Mouse (Mus musculus) megakaryocyte, adult 5-6 weeks (primary cell): Measurements from ENCODE around the gene Osbp. TPM values are rescaled to one million over a fixed set of nuclear protein-coding genes. Genes with fewer than 3 reads are reported as not detected.
A peak's percentile ranks its signal among the peaks of the same experiment; 100 is the strongest.

Experiments
- ATAC-seq: 2 replicates; pipeline ENCODE4 v1.8.0; 2016; ENCODE audit warnings: mild to moderate bottlenecking, inconsistent platforms; ENCODE audit not compliant: poor library complexity, severe bottlenecking
- total RNA-seq, 2 experiments: library from RNA; stranded (forward) in 1 of 2; stranded (reverse) in 1 of 2; fragments of 153-499, 151-499 nt in 1 of 2; fragments of 221-1000, 200-1000 nt in 1 of 2; gene quantifications; 2 replicates each; pipeline versions ENCODE4 v1.2.3 to v1.2.4; 2015 to 2017

Gene Osbp
- total RNA-seq, 2 experiments from 2014 or later = 35.0 to 42.6 TPM

- peak; percentile 13 for ATAC-seq
Observed at GRCm38 (mm10) chr19:12010281-12010771, 44.6 kb downstream of the Osbp start.

- ATAC-seq = peak; percentile 16; the same call in 1 of the 2 replicates
Observed at GRCm38 (mm10) chr19:12010916-12011559, 45.3 kb downstream of the Osbp start.

- ATAC-seq = peak; percentile 48
Observed at GRCm38 (mm10) chr19:12011560-12012556, 46.1 kb downstream of the Osbp start.

- no peak for ATAC-seq
Observed at GRCm38 (mm10) chr19:12012615-12013014, 46.9 kb downstream of the Osbp start.

- ATAC-seq = peak; percentile 43
Observed at GRCm38 (mm10) chr19:12013228-12013627, 47.5 kb downstream of the Osbp start.

GRCm38 (mm10) chr19:12015708-12016107, 50.0 kb downstream of the Osbp start:
- ATAC-seq = no peak

- ATAC-seq = no peak
Observed at GRCm38 (mm10) chr19:12016192-12016591, 50.5 kb downstream of the Osbp start.

GRCm38 (mm10) chr19:12024149-12024548, 58.4 kb downstream of the Osbp start:
- peak; percentile 98 for ATAC-seq

- no peak for ATAC-seq
Observed at GRCm38 (mm10) chr19:12025333-12025732, 59.6 kb downstream of the Osbp start.

GRCm38 (mm10) chr19:12026606-12027005, 60.9 kb downstream of the Osbp start:
- ATAC-seq = peak; percentile 61

GRCm38 (mm10) chr19:12037727-12038126, 72.0 kb downstream of the Osbp start:
- ATAC-seq = no peak

- no peak for ATAC-seq
Observed at GRCm38 (mm10) chr19:12041217-12041616, 75.5 kb downstream of the Osbp start, which contains the start of gene Olfr1423. Gene Olfr1423 (minus strand): TSS chr19:12041317.

GRCm38 (mm10) chr19:12043163-12043562, 77.4 kb downstream of the Osbp start:
- no peak for ATAC-seq

Other genes starting within 250 kb of the Osbp start
- gene Gif, start 218.4 kb upstream of the Osbp start, total RNA-seq (2015) = not detected in 2 replicates
- gene Gif, start 218.4 kb upstream of the Osbp start, total RNA-seq (2017) = not detected in 2 replicates
- 34.2 and 38.7 TPM in 2 replicates for gene Mrpl16, start 195.6 kb upstream of the Osbp start, total RNA-seq (2015)
- 50.3 and 50.5 TPM in 2 replicates for gene Mrpl16, start 195.6 kb upstream of the Osbp start, total RNA-seq (2017)
- gene Stx3, start 146.5 kb upstream of the Osbp start, total RNA-seq (2015) = 27.6 and 28.5 TPM in 2 replicates
- gene Stx3, start 146.5 kb upstream of the Osbp start, total RNA-seq (2017) = 30.4 and 31.5 TPM in 2 replicates
- gene Olfr1417, start 126.7 kb upstream of the Osbp start, total RNA-seq (2015) = not detected in 2 replicates
- not detected in 2 replicates for gene Olfr1417, start 126.7 kb upstream of the Osbp start, total RNA-seq (2017)
- not detected in 2 replicates for gene Olfr1418, start 104.9 kb upstream of the Osbp start, total RNA-seq (2015)
- not detected in 2 replicates for gene Olfr1418, start 104.9 kb upstream of the Osbp start, total RNA-seq (2017)
- gene Olfr1419, start 90.8 kb upstream of the Osbp start, total RNA-seq (2015) = not detected in 2 replicates
- gene Olfr1419, start 90.8 kb upstream of the Osbp start, total RNA-seq (2017) = not detected in 2 replicates
- gene Olfr1420, start 79.4 kb upstream of the Osbp start, total RNA-seq (2015) = not detected in 2 replicates
- not detected in 2 replicates for gene Olfr1420, start 79.4 kb upstream of the Osbp start, total RNA-seq (2017)
- gene Patl1, start 53.5 kb upstream of the Osbp start, total RNA-seq (2015) = 45.5 and 48.7 TPM in 2 replicates
- gene Patl1, start 53.5 kb upstream of the Osbp start, total RNA-seq (2017) = 20.3 and 26.1 TPM in 2 replicates
- gene Olfr1423, start 75.4 kb downstream of the Osbp start, total RNA-seq (2015) = 0.02 TPM in 1 of 2 replicates, not detected in the other
- not detected in 2 replicates for gene Olfr1423, start 75.4 kb downstream of the Osbp start, total RNA-seq (2017)
- not detected in 2 replicates for gene Olfr1424, start 96.7 kb downstream of the Osbp start, total RNA-seq (2015)
- not detected in 2 replicates for gene Olfr1424, start 96.7 kb downstream of the Osbp start, total RNA-seq (2017)
- gene Olfr1425, start 111.8 kb downstream of the Osbp start, total RNA-seq (2015) = not detected in 2 replicates
- gene Olfr1425, start 111.8 kb downstream of the Osbp start, total RNA-seq (2017) = not detected in 2 replicates
- not detected in 2 replicates for gene Olfr1426, start 126.1 kb downstream of the Osbp start, total RNA-seq (2015)
- not detected in 2 replicates for gene Olfr1426, start 126.1 kb downstream of the Osbp start, total RNA-seq (2017)
- gene Olfr1427, start 137.4 kb downstream of the Osbp start, total RNA-seq (2015) = not detected in 2 replicates
- gene Olfr1427, start 137.4 kb downstream of the Osbp start, total RNA-seq (2017) = not detected in 2 replicates
- gene Olfr1428, start 150.0 kb downstream of the Osbp start, total RNA-seq (2015) = not detected in 2 replicates
- gene Olfr1428, start 150.0 kb downstream of the Osbp start, total RNA-seq (2017) = not detected in 2 replicates
- not detected in 2 replicates for gene Olfr76, start 157.3 kb downstream of the Osbp start, total RNA-seq (2015)
- gene Olfr76, start 157.3 kb downstream of the Osbp start, total RNA-seq (2017) = not detected in 2 replicates
- gene Olfr1555-ps1, start 204.2 kb downstream of the Osbp start, total RNA-seq (2015) = not detected in 2 replicates
- not detected in 2 replicates for gene Olfr1555-ps1, start 204.2 kb downstream of the Osbp start, total RNA-seq (2017)
- not detected in 2 replicates for gene Olfr1431, start 234.7 kb downstream of the Osbp start, total RNA-seq (2015)
- not detected in 2 replicates for gene Olfr1431, start 234.7 kb downstream of the Osbp start, total RNA-seq (2017)